Mouse (Mus musculus) CH12F3 (cell line): ENCODE measurements around the gene Ltb.

Experiments
- in situ Hi-C: fragments of 300-500 bp; cut with MboI; formaldehyde crosslinking; loops from 2 replicates; pipeline ENCODE4 v1.14.3; 2020; ENCODE audit warnings: low sequenced_read_pairs

Gene Ltb

GRCm38 (mm10) chr17:35164568-35165450 is 29.4 kb upstream of the Ltb start, which contains the start of gene Prrc2a:
Gene Prrc2a (minus strand): TSS chr17:35164897.
- in situ Hi-C loops, result loop anchor here (5.0 kb wide), 1 partner anchor 67 kb away; the partner anchor contains the start of gene Atp6v1g2

- in situ Hi-C loops, result loop anchor here (5.0 kb wide), 1 partner anchor 67 kb away; the partner anchor contains the start of gene Atp6v1g2
Measured at GRCm38 (mm10) chr17:35165451-35166155, 28.6 kb upstream of the Ltb start.

DNA sequence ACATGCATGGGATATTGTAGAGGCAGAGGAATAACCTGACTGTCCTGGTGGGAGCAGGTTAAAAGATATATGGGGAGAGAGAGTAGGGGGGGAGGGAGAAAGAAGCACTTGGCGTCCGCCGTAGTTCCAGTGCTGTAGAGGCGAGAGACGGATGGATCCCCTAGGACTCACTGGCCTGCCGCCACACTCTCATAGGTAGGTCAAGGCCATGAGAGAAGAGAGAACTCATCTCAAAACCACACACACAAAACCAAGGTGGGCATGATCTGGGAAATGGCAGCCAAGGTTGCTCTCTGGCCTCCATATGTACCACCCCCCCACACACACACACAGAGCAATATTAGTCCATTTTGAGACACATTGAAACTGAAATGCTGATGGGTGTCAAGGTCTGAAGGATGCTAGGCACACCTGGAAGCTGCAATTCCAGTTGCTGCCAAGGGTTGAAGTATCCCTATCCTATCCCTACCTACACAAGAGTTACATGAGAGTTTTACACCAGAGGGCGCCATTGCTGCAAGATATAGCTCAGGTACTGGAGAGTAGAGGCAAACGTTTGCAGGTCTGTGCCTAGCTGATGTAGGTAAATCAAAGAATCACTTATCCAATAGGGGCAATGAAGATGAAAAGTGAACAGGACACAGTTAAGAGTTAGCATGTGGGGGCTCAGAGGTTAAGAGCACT is 27.7 kb upstream of the Ltb start:
- in situ Hi-C loops, result loop anchor here (5.0 kb wide), 1 partner anchor 66 kb away; the partner anchor contains the start of gene Atp6v1g2

- in situ Hi-C loops, result loop anchor here (5.0 kb wide), 1 partner anchor 65 kb away; the partner anchor contains the start of gene Atp6v1g2
Measured at GRCm38 (mm10) chr17:35167794-35168193, 26.4 kb upstream of the Ltb start.

- in situ Hi-C loops, result loop anchor here (5.0 kb wide), 1 partner anchor 64 kb away; the partner anchor contains the start of gene Atp6v1g2
Measured at GRCm38 (mm10) chr17:35168541-35169207, 25.6 kb upstream of the Ltb start.

- in situ Hi-C loops, result no loop called here
Measured at GRCm38 (mm10) chr17:35172445-35173234, 21.6 kb upstream of the Ltb start.

- in situ Hi-C loops, result no loop called here
Measured at GRCm38 (mm10) chr17:35173329-35173728, 20.9 kb upstream of the Ltb start.

- in situ Hi-C loops, result no loop called here
Measured at GRCm38 (mm10) chr17:35174201-35174977, 19.9 kb upstream of the Ltb start.

- in situ Hi-C loops, result no loop called here
Measured at GRCm38 (mm10) chr17:35175382-35175781, 18.9 kb upstream of the Ltb start.

DNA sequence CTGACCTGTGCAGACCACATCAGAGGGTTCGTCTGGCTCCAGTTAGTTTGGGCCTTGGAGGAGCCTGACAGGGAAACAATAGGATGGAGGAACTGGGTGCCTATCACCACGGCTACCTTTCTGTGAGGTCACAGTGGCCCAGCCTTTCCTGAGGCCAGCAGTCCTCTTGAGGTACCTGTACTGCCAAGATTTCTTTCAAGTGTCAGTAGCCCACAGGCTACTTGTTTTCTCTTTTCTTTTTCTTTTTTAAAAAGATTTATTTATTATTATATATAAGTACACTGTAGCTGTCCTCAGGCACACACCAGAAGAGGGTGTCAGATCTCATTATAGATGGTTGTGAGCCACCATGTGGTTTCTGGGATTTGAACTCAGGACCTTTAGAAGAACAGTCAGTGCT is 18.3 kb upstream of the Ltb start, which contains the start of gene Aif1:
Gene Aif1 (minus strand): TSS at position 101 of the 400 bp plus-strand sequence.
- in situ Hi-C loops, result no loop called here

DNA sequence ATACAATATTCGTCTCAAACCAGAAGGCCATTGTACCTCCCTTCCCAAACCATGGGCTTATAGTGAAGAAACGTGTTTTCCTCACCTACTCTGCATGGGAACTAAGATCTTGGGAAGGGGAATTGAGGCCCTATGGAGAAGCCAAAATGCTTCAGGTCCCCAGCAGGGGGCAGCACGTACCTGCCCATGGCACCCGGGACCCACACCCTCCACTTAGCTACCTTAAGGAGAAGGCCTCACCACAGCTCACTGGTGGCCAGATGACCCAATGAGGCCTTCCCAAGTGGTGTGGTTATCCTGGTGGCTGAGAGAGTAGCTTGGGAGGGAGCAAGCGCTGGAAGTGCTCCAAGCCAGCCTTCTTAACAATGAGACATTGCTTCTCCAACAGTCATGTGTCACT is 15.7 kb upstream of the Ltb start:
- in situ Hi-C loops, result no loop called here

DNA sequence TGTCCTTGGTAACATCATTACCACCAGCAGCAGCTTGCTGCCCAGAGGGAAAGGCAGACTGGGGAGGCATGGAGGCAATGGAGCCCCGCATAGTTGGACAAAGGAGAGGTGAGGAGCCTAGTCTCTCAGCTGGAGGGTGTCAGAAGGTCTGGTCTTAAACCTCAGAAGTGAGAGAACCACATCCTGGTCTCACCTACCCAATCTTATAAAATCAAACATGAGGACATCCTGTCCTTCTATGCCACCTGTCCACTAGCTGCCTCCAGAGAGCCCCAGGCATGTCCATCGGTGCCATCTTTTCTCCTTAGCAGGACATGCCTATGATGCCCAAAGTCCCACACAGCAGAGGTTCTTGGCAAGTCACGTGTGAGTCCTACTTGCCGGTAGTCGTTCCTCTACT is 14.1 kb upstream of the Ltb start:
- in situ Hi-C loops, result no loop called here

- in situ Hi-C loops, result no loop called here
Measured at GRCm38 (mm10) chr17:35185639-35186611, 8.3 kb upstream of the Ltb start.

GRCm38 (mm10) chr17:35186681-35187080 is 7.6 kb upstream of the Ltb start:
- in situ Hi-C loops, result no loop called here

GRCm38 (mm10) chr17:35187345-35187744 is 6.9 kb upstream of the Ltb start:
- in situ Hi-C loops, result no loop called here

GRCm38 (mm10) chr17:35187959-35188610 is 6.2 kb upstream of the Ltb start, which contains the start of gene Lst1:
Gene Lst1 (minus strand): TSS chr17:35188439.
- in situ Hi-C loops, result no loop called here

GRCm38 (mm10) chr17:35189186-35189585 is 5.1 kb upstream of the Ltb start:
- in situ Hi-C loops, result no loop called here
